Mouse (Mus musculus) frontal cortex, postnatal 10 days (tissue): ENCODE measurements around the gene Atp6v0e2.
"Not testable (repeated sequence)": the region's sequence is repeated elsewhere in the genome, so short reads cannot be mapped to it uniquely, and the experiment has no call there.

Experiments
- DNase-seq, 2 experiments: peaks; one replicate each; pipeline ENCODE4 v3.0.0; 2022; ENCODE audit warnings: low spot score in 2 of 2, mixed read lengths in 1 of 2

Atp6v0e2 gene

GRCm38 (mm10) chr6:48537105-48537954, at the start of gene Atp6v0e2:
TSS of gene Atp6v0e2 (plus strand) at chr6:48537615.
- peak; percentile 82 to 90 for DNase-seq

- DNase-seq: no peak
Measured at GRCm38 (mm10) chr6:48487747-48488725, 49.4 kb upstream of the Atp6v0e2 start.

- DNase-seq: no peak
Measured at GRCm38 (mm10) chr6:48489741-48490140, 47.7 kb upstream of the Atp6v0e2 start.

DNA sequence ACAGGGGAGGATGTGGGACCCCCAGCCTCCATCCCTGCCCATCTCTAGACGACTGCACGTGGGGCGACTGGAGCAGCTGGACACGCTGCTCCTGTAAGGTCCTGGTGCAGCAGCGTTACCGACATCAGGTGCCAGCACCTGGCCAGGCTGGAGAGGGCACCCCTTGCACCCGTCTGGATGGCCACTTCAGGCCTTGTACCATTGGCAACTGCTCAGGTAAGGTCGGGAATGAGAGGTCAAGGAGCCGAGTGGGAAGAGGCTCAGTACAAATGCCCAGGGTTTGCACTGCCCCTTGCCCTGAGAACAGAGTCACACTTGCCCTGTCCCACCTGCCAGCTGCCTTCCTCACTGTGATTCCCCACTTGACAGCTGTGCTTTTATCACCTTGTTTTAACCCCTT, 46.1 kb upstream of the Atp6v0e2 start:
- no peak for DNase-seq

- no peak for DNase-seq
Measured at GRCm38 (mm10) chr6:48493136-48493730, 44.2 kb upstream of the Atp6v0e2 start.

GRCm38 (mm10) chr6:48497521-48497920, 39.9 kb upstream of the Atp6v0e2 start:
- DNase-seq: no peak

DNA sequence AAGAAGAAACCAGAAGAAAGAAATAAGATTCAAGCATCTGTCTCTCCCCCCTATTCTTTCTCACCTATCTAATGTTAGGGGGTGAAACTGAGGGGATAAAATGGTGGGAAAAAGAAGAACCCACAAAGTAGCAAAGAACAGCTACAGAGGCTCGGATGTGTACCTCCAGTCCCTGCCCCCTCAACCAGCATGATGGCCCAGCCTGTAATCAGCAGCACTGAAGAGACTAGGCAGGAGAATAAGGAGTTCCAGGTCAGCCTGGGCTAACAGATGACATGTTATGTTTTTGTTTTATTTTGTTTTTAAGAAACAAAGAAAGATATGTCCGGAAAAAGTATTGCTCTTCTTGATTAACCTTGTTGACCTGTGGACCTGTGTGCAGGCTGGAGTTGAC, 33.6 kb upstream of the Atp6v0e2 start:
- no peak for DNase-seq

GRCm38 (mm10) chr6:48504241-48504854, 33.1 kb upstream of the Atp6v0e2 start:
- peak; percentile 61 to 73 for DNase-seq

DNA sequence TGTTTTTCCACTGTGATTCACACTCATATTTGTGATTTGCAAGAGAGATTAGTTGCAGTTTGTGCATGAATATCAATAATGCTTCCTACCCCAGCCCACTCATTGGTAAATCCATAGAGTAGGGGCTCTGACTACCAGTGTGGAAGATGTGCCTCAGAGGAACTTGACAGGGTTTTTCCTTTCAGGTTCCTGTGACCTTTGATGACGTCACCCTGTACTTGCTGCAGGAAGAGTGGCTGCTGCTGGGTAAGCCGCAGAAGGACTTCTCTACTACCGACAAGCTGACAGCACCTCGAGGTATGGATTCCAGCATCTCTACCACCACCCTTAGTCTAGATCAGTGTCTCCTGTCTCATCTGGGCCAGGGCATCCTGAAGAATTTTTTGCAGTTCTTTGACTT, 29.3 kb upstream of the Atp6v0e2 start:
- no peak for DNase-seq

- no peak for DNase-seq
Measured at GRCm38 (mm10) chr6:48510426-48510825, 27.0 kb upstream of the Atp6v0e2 start.

DNA sequence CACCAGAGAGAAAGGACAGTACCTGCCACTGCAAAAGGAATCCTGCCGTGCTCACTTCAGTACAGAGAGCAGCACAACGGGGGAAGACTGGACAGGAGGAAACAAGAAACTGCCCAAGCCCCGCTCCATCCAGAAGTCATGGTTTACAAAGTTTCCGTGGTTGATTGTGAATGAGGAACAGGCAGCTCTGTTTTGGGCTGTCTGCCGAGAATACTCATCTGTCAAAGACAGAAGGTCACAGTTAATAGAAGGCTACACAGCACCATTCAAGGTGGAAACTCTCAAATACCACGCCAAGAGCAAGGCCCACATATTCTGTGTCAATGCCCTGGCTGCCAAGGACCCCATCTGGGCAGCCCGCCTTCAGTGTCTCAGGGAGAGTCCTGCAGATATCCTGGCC, 25.6 kb upstream of the Atp6v0e2 start:
- no peak for DNase-seq

- DNase-seq: not testable (repeated sequence)
Measured at GRCm38 (mm10) chr6:48524882-48525281, 12.5 kb upstream of the Atp6v0e2 start.

DNA sequence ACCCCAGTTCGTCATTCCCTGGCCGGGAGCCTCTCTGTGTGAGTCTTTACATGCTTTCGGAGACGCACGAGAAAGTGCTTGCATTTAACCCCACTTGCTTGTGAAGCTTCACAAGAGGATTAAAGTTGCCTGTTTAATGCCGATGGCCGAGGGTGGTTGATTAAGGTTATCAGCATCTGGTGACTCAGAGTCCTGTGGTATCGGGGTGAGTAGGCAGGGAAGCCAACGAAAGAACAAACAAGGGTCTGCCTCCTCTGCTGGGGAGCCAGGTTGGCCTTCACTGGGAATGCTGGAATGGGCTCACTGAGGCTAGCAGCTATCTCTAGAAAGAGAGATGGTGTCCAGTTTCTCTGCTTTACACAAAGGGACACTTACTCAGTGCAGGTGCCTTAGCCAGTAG, 9.5 kb upstream of the Atp6v0e2 start:
- DNase-seq: no peak

GRCm38 (mm10) chr6:48529261-48529660, 8.2 kb upstream of the Atp6v0e2 start:
- no peak for DNase-seq

DNA sequence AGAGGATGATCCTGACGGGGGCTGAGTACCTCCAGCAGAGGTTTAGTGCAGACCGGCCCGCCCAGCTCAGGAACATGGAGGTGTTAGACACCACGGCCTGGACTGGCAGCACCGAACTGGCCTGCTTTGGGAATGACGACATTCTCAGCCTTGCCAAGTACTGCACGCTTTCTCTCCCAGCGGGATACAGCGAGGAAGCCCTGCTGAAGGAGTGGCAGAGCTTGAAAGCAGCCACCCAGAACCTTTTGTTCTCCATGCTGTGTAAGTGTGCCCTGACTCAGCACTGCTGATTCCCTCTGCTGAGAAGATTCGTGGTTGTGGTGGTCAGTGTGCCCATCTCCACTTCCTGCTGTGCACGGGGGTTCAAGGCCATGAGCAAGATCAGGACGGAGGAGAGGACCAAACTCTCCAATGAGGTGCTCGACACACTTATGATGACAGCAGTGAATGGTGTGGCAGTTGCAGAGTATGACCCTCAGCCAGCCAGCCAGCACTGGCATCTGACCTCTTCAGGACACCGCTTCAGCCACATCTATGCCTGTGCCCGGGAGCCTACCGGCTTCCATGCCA, 7.5 kb upstream of the Atp6v0e2 start:
- DNase-seq: no peak

DNA sequence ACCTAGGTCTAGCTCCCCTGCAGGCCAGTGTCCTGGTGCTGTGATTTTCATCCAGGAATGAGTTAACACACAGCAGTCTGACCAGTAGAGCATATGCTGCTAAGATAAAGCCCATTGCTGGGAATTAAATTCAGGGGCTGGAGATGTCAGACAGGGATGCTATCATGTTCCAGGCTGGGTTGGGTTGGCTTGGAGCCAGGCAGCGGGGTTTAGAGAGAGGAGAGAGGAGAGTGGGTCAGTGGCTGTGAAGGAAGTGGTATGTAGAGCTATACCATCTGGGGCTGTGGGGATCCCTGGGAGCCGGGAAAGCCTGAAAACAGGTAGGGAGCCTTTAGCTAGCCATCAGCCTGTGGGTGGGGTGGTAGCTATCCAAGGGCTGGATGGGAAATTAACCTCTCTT, 6.6 kb upstream of the Atp6v0e2 start:
- DNase-seq: no peak

- no peak for DNase-seq
Measured at GRCm38 (mm10) chr6:48533475-48533874, 3.9 kb upstream of the Atp6v0e2 start.

- no peak for DNase-seq
Measured at GRCm38 (mm10) chr6:48534913-48535312, 2.5 kb upstream of the Atp6v0e2 start.

GRCm38 (mm10) chr6:48536091-48536490, 1.3 kb upstream of the Atp6v0e2 start:
- no peak for DNase-seq

GRCm38 (mm10) chr6:48538841-48539737, 1.7 kb downstream of the Atp6v0e2 start:
- peak; percentile 67 to 73 for DNase-seq
